Mouse (Mus musculus) cerebellum, adult 18-20 months (tissue): Measurements from ENCODE around the gene Sla2.
"Not testable (repeated sequence)": the region's sequence is repeated elsewhere in the genome, so short reads cannot be mapped to it uniquely, and the experiment has no call there.

Source experiments
- DNase-seq, 2 experiments: peaks; one replicate each; pipeline ENCODE4 v3.0.0; 2021

The Sla2 gene

GRCm38 (mm10) chr2:156887017-156887416 lies at the start of gene Sla2:
Gene Sla2 (minus strand): TSS chr2:156887192.
- no peak for DNase-seq

GRCm38 (mm10) chr2:156935005-156935404 lies 48.0 kb upstream of the Sla2 start:
- no peak for DNase-seq

- no peak for DNase-seq
These were observed 46.4 kb upstream of the Sla2 start for GRCm38 (mm10) chr2:156933426-156933825.

GRCm38 (mm10) chr2:156931421-156931820 lies 44.4 kb upstream of the Sla2 start:
- DNase-seq: no peak

GRCm38 (mm10) chr2:156930549-156930948 lies 43.6 kb upstream of the Sla2 start:
- DNase-seq: no peak

- DNase-seq: no peak
These were observed 42.6 kb upstream of the Sla2 start for GRCm38 (mm10) chr2:156929519-156930120.

GRCm38 (mm10) chr2:156928606-156929005 lies 41.6 kb upstream of the Sla2 start:
- no peak for DNase-seq

GRCm38 (mm10) chr2:156927663-156928062 lies 40.7 kb upstream of the Sla2 start:
- DNase-seq: no peak

- DNase-seq: not testable (repeated sequence)
These were observed 38.6 kb upstream of the Sla2 start for GRCm38 (mm10) chr2:156925611-156926010.

GRCm38 (mm10) chr2:156925075-156925474 lies 38.1 kb upstream of the Sla2 start:
- DNase-seq: not testable (repeated sequence)

GRCm38 (mm10) chr2:156924210-156924898 lies 37.4 kb upstream of the Sla2 start:
- no peak for DNase-seq

- DNase-seq: no peak
These were observed 36.1 kb upstream of the Sla2 start for GRCm38 (mm10) chr2:156923057-156923456.

GRCm38 (mm10) chr2:156919796-156920195 lies 32.8 kb upstream of the Sla2 start:
- no peak for DNase-seq

- DNase-seq: not testable (repeated sequence)
These were observed 32.2 kb upstream of the Sla2 start for GRCm38 (mm10) chr2:156919191-156919590.

- DNase-seq: no peak
These were observed 31.6 kb upstream of the Sla2 start for GRCm38 (mm10) chr2:156918562-156918961.

GRCm38 (mm10) chr2:156916419-156917125 lies 29.6 kb upstream of the Sla2 start:
- peak in 1 of 2 experiments; percentile 59 for DNase-seq

- DNase-seq: no peak
These were observed 28.6 kb upstream of the Sla2 start for GRCm38 (mm10) chr2:156915559-156915958.

GRCm38 (mm10) chr2:156913191-156913590 lies 26.2 kb upstream of the Sla2 start:
- DNase-seq: no peak

- DNase-seq: peak; percentile 68 to 78
These were observed 18.9 kb upstream of the Sla2 start for GRCm38 (mm10) chr2:156905931-156906330.

- peak; percentile 78 to 82 for DNase-seq
These were observed 18.2 kb upstream of the Sla2 start for GRCm38 (mm10) chr2:156904976-156905717.

- no peak for DNase-seq
These were observed 16.4 kb upstream of the Sla2 start for GRCm38 (mm10) chr2:156903367-156903766.

GRCm38 (mm10) chr2:156902411-156902810 lies 15.4 kb upstream of the Sla2 start:
- DNase-seq: not testable (repeated sequence)

GRCm38 (mm10) chr2:156901883-156902282 lies 14.9 kb upstream of the Sla2 start:
- DNase-seq: no peak
